Mouse (Mus musculus) spleen, adult 2 months (tissue): ENCODE results near the gene Syt13. TPM values are rescaled to one million over a fixed set of nuclear protein-coding genes. Genes with fewer than 3 reads are reported as not detected.

Experiments
- DNase-seq, 2 experiments: peaks; one replicate each; pipeline versions ENCODE4 v3.0.0 to v3.0.0-alpha.2; 2012 to 2021; ENCODE audit warnings: low spot score in 2 of 2, low read depth in 1 of 2
- H3K27ac ChIP-seq: fragments of 200-500 bp; 2 replicates; pipeline ENCODE4 v1.5.1; 2012; ENCODE audit warnings: low read length, inconsistent platforms; ENCODE audit not compliant: insufficient read depth
- H3K27me3 ChIP-seq: fragments of 200-500 bp; 2 replicates; pipeline ENCODE4 v1.6.1; 2012; ENCODE audit warnings: mild to moderate bottlenecking, moderate library complexity, low read length, inconsistent platforms; ENCODE audit not compliant: control insufficient read depth, insufficient read depth
- H3K36me3 ChIP-seq: fragments of 200-500 bp; 2 replicates; pipeline ENCODE4 v1.6.1; 2012; ENCODE audit warnings: mild to moderate bottlenecking, low read length, inconsistent platforms; ENCODE audit not compliant: control insufficient read depth, insufficient read depth
- H3K4me1 ChIP-seq: fragments of 200-500 bp; 2 replicates; pipeline ENCODE4 v1.6.1; 2011; ENCODE audit warnings: inconsistent platforms; ENCODE audit not compliant: control insufficient read depth, insufficient read depth, insufficient read length
- H3K4me3 ChIP-seq: fragments of 200-500 bp; 2 replicates; pipeline ENCODE4 v1.5.1; 2011; ENCODE audit warnings: mild to moderate bottlenecking, inconsistent platforms; ENCODE audit not compliant: insufficient read depth, insufficient read length; ENCODE audit errors: extremely low read depth
- CTCF ChIP-seq: fragments of 200-500 bp; IDR thresholded peaks from 2 replicates; pipeline ENCODE4 v1.5.1; 2011; ENCODE audit warnings: mild to moderate bottlenecking, inconsistent platforms; ENCODE audit not compliant: insufficient read depth, insufficient read length, insufficient replicate concordance; ENCODE audit errors: extremely low read depth
- POLR2A ChIP-seq: fragments of 200-500 bp; IDR thresholded peaks from 2 replicates; pipeline ENCODE4 v1.6.1; 2011; ENCODE audit warnings: low read depth, low read length, inconsistent platforms
- WGBS: fragments of 180-500 bp; shearing (Covaris S2); methylation state at CpG from one replicate; pipeline ENCODE4 v1.1.7; 2018; 5-methylcytosine and 5-hydroxymethylcytosine counted together
- polyA plus RNA-seq: library from polyadenylated mRNA; depleted of rRNA; stranded (reverse); fragments of >200 nt; gene quantifications from 2 replicates; pipeline ENCODE4 v1.2.3, GENCODE M21; 2012

Syt13 gene
- polyA plus RNA-seq, 1 experiment, result 0.50 TPM

DNA sequence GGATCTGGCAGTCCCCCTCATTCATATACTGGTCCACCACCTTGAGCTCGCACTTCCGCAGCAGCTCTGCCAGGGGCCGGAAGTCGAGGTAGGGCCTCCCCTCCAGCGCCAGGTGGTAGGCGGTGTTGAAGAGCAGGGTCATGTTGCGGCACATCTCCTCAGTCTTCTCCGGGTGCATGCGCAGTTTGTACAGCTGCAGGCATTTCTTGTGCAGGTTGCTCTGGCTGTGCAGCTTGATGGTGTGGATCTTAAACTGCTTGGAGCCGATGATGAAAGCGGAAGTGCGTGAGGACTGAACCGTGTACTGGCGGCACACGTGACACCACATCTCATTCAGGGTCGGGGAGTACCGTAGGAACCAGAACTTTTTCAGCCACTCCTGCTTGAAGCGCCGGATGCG, 58.7 kb downstream of the Syt13 start:
- WGBS, result 95% methylated on average over 20 of the region's 20 CpGs
- Histone ChIP-seq H3K4me3 (no peak overlapping the region), H3K27me3 (no peaks in the 10 kb centered on the region), H3K4me1 (no peaks in the 10 kb centered on the region), H3K36me3 (peaks cover 20% of the 10 kb centered on the region), H3K27ac (no peak overlapping the region)
- no peak for TF ChIP-seq CTCF
- TF ChIP-seq POLR2A, result no peak
- DNase-seq, result no peak

GRCm38 (mm10) chr2:92975031-92975790, 60.3 kb downstream of the Syt13 start:
- DNase-seq, result no peak

GRCm38 (mm10) chr2:92980165-92980564, 65.3 kb downstream of the Syt13 start:
- DNase-seq, result no peak
- Histone ChIP-seq H3K4me3 (no peak overlapping the region), H3K27ac (no peak overlapping the region), H3K27me3 (no peaks in the 10 kb centered on the region), H3K4me1 (no peaks in the 10 kb centered on the region), H3K36me3 (peaks cover 4% of the 10 kb centered on the region; the same call in 1 of the 2 replicates)
- TF ChIP-seq POLR2A (no peak), CTCF (no peak)
- whole genome bisulfite sequencing, result 83% methylated on average over 10 of the region's 10 CpGs

More at GRCm38 (mm10) chr2:92975031-92975790, 60.3 kb downstream of the Syt13 start:
- Histone ChIP-seq H3K27ac (no peak overlapping the region), H3K4me3 (no peak overlapping the region), H3K4me1 (no peaks in the 10 kb centered on the region), H3K36me3 (peaks cover 20% of the 10 kb centered on the region), H3K27me3 (no peaks in the 10 kb centered on the region)
- 88% methylated on average over 14 of the region's 14 CpGs for WGBS
- TF ChIP-seq CTCF (no peak), POLR2A (no peak)

- peaks cover 8% of the 10 kb centered on the region for H3K36me3 ChIP-seq
- 75% methylated on average over 8 of the region's 8 CpGs for whole genome bisulfite sequencing
- no peaks in the 10 kb centered on the region; the same call in 1 of the 2 replicates for H3K4me1 ChIP-seq
- TF ChIP-seq POLR2A (no peak), CTCF (no peak)
- no peak overlapping the region for H3K4me3 ChIP-seq
- H3K27ac ChIP-seq, result no peak overlapping the region
- no peaks in the 10 kb centered on the region for H3K27me3 ChIP-seq
- DNase-seq, result no peak
Observed at GRCm38 (mm10) chr2:92982591-92983272, 67.8 kb downstream of the Syt13 start.

GRCm38 (mm10) chr2:92983273-92983620, 68.3 kb downstream of the Syt13 start:
- WGBS, result 62% methylated on average over 4 of the region's 4 CpGs
- Histone ChIP-seq H3K36me3 (peaks cover 8% of the 10 kb centered on the region), H3K27ac (no peak overlapping the region), H3K4me1 (peaks cover 2% of the 10 kb centered on the region; the same call in 1 of the 2 replicates), H3K4me3 (no peak overlapping the region), H3K27me3 (no peaks in the 10 kb centered on the region)
- DNase-seq, result no peak
- no peak for TF ChIP-seq POLR2A
- TF ChIP-seq CTCF, result no peak

GRCm38 (mm10) chr2:92984321-92985108, 69.6 kb downstream of the Syt13 start:
- Histone ChIP-seq H3K4me3 (no peak overlapping the region), H3K4me1 (peaks cover 5% of the 10 kb centered on the region; the same call in 1 of the 2 replicates), H3K27me3 (no peaks in the 10 kb centered on the region), H3K27ac (no peak overlapping the region), H3K36me3 (peaks cover 11% of the 10 kb centered on the region)
- 87% methylated on average over 7 of the region's 7 CpGs for WGBS
- no peak for DNase-seq
- TF ChIP-seq POLR2A, result no peak
- no peak for TF ChIP-seq CTCF

DNA sequence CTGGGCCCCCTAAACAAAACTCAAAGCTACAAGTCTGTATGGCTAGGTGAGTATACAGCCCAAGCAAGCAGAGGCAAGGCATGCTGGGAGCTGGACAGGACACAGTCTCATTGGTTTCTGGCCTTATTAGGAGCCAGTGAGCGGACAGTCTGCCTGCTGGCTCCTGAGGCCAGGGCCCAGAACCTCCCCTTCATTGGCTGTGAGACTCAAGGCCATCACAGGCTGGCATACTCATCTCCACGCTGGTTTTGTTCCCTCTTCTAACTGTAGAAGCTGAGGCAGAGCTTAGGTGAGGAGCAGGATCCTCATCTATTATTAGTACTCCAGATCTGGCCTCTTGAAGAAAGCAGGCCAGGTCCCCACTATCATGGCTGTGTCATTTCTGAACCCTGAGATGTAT, 70.3 kb downstream of the Syt13 start:
- H3K4me1 ChIP-seq, result peaks cover 5% of the 10 kb centered on the region; the same call in 1 of the 2 replicates

More for the DNA sequence above, 70.3 kb downstream of the Syt13 start:
- 81% methylated on average over 2 of the region's 2 CpGs for WGBS
- peaks cover 11% of the 10 kb centered on the region for H3K36me3 ChIP-seq
- H3K27ac ChIP-seq, result no peak overlapping the region
- H3K27me3 ChIP-seq, result no peaks in the 10 kb centered on the region
- DNase-seq, result no peak
- TF ChIP-seq CTCF (no peak), POLR2A (no peak)
- no peak overlapping the region for H3K4me3 ChIP-seq
